Mouse (Mus musculus): ENCODE measurements around the gene Gm9.

DNA sequence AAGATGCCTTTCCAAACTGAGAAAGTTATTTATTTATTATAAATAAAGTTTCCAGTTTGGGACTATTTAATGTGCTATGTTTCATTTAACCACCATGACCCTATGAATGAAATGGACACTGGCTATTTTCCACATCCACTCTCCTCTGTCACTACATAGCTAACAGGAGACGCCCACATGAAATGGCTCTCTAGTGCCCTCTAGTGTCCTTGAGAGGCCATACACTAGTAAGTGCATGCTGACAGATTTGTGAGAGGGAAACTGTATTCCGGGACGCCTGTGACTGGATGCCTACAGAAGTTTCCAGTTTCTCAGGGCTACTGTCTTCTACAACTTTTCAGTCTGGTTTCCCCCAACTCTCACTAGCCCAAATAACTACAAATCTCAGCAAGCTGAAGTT is 43.8 kb downstream of the Gm9 start:
- TF ChIP-seq GATA1 (IDR thresholded peaks at IDR 0.05; ENCODE audit: borderline replicate concordance, low read length) (no peak), FLI1 (IDR thresholded peaks at IDR 0.05; ENCODE audit: low read length) (no peak)

Data from megakaryocyte, embryonic 14.5 days (primary cell).